Mouse (Mus musculus): ENCODE data around the gene Atg16l2.

The Atg16l2 gene

DNA sequence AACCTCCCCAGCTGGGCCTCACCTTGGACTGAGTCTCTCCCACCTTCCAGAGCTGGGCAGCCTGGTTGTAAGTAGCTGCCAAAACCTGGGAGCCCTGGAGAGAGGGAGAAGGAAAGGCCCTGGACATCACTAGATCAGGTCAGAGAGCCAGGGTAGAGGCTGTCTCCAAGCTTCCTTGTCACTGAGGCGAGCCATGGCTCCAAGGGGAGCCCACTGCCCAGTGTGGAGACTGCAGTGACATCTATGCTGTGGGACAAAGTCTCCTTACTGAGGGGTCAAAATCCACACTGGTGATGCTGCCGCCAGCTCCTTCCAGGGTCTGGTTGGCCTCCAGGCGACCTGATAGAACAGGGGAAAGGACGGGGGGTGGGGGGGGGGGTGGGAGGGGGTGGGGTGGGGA is 10.0 kb downstream of the Atg16l2 start:
- no peak for DNase-seq (ENCODE audit: low spot score in 2 of 2)

DNA sequence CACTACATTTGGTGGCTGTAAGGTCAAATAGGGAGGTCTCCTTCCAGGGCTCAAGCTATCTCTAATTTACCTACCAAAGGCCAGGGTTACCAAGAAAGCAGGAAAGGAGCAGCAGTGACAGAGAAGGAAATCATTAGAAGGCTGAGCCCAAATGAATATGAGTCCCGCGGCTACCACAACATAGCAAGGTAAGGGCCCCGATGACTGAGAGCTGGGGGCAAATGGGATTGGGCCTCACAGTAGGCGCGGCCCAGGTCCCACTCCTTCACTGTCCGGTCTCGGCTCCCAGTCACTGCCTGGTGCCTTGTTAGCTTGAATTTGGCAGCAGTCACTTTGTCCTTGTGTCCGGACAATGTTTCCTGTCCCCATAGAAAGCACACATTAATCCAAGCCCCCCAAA is 10.4 kb downstream of the Atg16l2 start:
- no peak for DNase-seq (ENCODE audit: low spot score in 2 of 2)

- DNase-seq (ENCODE audit: low spot score in 2 of 2), result no peak
Observed at GRCm38 (mm10) chr7:101291211-101291610, 10.8 kb downstream of the Atg16l2 start.

DNA sequence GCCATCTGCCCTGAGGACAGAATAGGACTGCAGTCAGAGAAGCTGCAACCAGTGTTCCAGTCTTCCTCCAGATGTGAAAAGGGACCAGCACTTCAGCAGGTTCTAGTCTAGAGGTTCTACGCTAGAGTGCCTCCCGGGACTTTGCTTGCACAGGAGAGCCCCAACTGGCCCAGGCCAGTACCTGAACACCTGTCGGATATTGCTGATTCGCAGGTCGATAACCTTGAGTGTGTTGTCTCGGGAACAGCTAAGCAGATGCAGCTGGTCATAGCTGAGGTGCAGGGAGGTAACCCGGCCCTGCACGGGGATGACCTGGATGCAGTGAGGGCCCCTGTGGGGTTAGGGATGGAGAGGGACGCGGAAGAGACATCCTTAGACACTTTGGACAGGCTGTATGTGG is 11.7 kb downstream of the Atg16l2 start:
- DNase-seq (ENCODE audit: low spot score in 2 of 2), result no peak

DNA sequence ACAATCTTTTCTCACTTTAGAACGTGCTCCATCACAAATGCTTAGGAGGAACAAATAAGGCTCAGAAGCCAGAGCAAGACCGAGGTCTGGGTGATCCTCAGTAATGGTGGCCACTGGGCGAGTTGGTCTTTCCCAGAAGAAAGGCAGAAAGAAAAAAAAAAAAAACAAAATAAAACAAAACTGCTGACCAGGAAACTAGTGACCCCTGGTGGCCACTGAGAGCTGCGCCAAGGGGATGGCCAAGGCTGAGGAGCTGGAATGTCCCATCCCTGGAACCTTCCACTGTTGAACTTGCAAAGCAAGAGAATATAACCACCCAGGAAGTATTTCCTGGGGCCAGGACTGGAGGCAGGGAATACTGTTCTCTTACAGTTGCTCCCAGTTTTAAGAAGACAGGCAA is 13.6 kb downstream of the Atg16l2 start:
- DNase-seq (ENCODE audit: low spot score in 2 of 2), result peak in 1 of 2 experiments; percentile 37

DNA sequence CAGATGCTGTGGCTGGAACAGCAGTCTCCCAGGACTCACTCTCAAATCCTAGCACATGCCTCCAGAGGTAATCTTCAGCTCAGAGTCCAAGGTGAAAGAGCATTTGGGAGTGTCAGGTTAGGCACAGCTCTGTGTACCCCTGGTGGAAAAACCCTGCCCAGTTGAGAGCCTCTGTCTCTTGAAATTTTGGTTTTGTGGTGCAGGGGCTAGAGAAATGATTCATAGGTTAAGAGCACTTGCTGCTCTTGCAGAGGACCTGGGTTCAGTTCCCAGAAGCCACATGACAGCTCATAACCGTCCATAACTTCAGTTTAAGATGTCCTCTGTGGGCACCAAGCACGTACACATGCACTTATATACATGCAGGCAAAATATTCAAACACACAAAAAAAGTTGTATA is 14.2 kb downstream of the Atg16l2 start:
- DNase-seq (ENCODE audit: low spot score in 2 of 2), result no peak

- DNase-seq (ENCODE audit: low spot score in 2 of 2), result no peak
Observed at GRCm38 (mm10) chr7:101286891-101287290, 15.2 kb downstream of the Atg16l2 start.

DNA sequence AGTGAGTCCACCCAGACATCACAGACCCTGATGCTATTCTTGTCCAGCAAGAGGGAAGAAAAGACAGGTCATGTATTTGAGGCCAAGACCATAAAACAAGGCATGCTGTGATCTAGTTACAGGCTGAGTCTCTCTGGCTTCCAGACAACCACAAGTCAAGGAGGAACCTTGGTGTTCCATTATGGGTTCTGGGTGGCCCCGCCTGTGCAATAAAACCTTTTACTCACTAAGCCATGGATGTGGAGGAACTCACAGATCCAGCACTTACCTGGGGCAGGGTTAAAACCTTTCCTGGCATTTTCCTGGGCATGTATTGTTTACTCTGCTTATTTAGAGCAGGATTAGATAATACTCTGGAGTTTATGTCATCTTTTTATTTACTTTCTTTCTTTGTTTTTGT is 17.5 kb downstream of the Atg16l2 start:
- no peak for DNase-seq (ENCODE audit: low spot score in 2 of 2)

DNA sequence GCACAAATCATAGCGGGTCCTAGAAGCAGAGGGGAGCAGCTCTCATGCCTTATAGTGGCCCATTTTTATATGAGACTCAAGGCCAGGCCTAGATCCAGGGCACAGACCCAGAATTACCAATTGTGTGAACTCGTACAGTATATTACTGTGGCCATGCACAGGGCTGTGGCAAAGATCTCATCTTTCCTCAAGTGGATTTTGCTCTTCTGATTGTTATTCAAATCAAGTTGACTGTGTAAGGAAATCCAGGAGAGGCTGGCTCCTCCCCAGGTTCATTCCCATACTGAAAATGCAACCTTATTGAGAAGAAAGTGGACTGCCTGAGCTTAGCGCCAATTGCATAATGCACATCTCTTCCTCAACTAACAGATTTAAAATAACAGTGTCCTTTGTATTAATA is 19.3 kb downstream of the Atg16l2 start:
- no peak for DNase-seq (ENCODE audit: low spot score in 2 of 2)

- no peak for DNase-seq (ENCODE audit: low spot score in 2 of 2)
Observed at GRCm38 (mm10) chr7:101272466-101273160, 29.4 kb downstream of the Atg16l2 start.

GRCm38 (mm10) chr7:101271602-101272001 is 30.4 kb downstream of the Atg16l2 start:
- no peak for DNase-seq (ENCODE audit: low spot score in 2 of 2)

- no peak for DNase-seq (ENCODE audit: low spot score in 2 of 2)
Observed at GRCm38 (mm10) chr7:101267457-101268259, 34.4 kb downstream of the Atg16l2 start.

GRCm38 (mm10) chr7:101263511-101263910 is 38.5 kb downstream of the Atg16l2 start:
- DNase-seq (ENCODE audit: low spot score in 2 of 2), result no peak

- no peak for DNase-seq (ENCODE audit: low spot score in 2 of 2)
Observed at GRCm38 (mm10) chr7:101261941-101262546, 40.0 kb downstream of the Atg16l2 start.

- DNase-seq (ENCODE audit: low spot score in 2 of 2), result no peak
Observed at GRCm38 (mm10) chr7:101258482-101258881, 43.6 kb downstream of the Atg16l2 start.

GRCm38 (mm10) chr7:101253071-101253470 is 49.0 kb downstream of the Atg16l2 start:
- no peak for DNase-seq (ENCODE audit: low spot score in 2 of 2)

GRCm38 (mm10) chr7:101249173-101249572 is 52.9 kb downstream of the Atg16l2 start:
- no peak for DNase-seq (ENCODE audit: low spot score in 2 of 2)

DNA sequence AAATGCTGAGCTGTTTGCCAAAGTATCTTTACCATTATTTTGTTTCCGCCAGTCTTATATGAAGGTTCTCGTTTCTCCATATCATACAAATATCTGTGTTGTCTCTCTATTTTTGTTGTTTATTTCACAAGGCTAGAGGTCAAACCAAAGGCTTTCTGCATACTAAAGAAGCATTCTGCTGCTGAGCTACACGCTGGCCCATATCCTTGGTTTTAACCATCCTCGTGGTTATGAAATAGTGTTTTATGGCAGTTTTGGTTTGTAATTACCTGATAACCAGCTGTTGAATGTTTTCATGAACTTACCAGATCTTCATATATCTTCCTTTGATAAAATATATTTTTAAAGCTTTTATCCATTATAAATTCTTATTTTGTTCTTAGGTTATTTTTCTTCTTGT is 53.3 kb downstream of the Atg16l2 start:
- DNase-seq (ENCODE audit: low spot score in 2 of 2), result no peak

- no peak for DNase-seq (ENCODE audit: low spot score in 2 of 2)
Observed at GRCm38 (mm10) chr7:101236712-101237473, 65.2 kb downstream of the Atg16l2 start.

- no peak for DNase-seq (ENCODE audit: low spot score in 2 of 2)
Observed at GRCm38 (mm10) chr7:101232716-101233115, 69.3 kb downstream of the Atg16l2 start.

DNA sequence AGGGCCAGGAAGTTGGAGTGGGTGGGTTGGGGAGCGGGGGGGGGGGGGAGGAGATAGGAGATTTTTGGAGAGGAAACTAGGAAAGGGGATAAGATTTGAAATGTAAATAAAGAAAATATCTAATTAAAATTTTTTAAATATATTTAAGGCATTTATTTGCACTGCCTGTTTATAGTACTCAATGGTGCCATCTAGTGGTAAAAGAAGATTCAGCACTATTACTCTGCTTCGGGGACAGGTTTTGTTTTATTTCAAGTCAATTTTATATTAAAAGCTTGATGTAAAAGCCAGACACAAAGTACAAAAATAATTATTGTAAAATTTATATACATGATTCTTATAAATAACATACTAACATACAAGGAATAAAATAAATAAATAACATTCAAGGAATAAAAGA is 70.6 kb downstream of the Atg16l2 start:
- DNase-seq (ENCODE audit: low spot score in 2 of 2), result no peak

DNA sequence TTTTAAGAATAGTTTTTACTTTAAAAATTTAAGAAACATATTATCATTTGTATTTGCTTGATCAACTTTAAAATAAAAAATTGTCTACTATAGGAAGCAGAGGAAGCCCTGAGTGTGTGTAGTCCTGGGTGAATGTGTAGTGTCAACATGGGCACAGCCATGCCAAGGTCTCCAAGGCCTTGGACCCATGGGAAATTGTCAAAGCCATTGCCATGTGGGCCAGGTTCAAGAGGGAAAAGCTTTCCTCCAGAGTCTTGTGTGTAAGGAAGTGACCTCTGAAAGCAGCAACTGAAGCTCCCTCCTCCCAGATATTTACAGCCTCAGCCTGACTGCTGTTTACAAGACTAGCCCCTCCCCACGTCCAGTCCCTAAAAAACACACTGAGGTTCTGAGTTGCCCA is 72.7 kb downstream of the Atg16l2 start:
- DNase-seq (ENCODE audit: low spot score in 2 of 2), result no peak

All from spleen, postnatal 14 days (tissue).